Mouse (Mus musculus) olfactory bulb, adult 2 months (tissue): Measurements from ENCODE around the gene Hbb-bh1.

ENCODE experiments used
- CTCF ChIP-seq: fragments of 200-500 bp; IDR thresholded peaks from 2 replicates; pipeline ENCODE4 v1.5.1; 2012; ENCODE audit warnings: low read depth, mild to moderate bottlenecking, low read length, moderate library complexity; ENCODE audit not compliant: insufficient read depth
- POLR2A ChIP-seq: fragments of 200-500 bp; IDR thresholded peaks from 2 replicates; pipeline ENCODE4 v1.6.1; 2012; ENCODE audit warnings: mild to moderate bottlenecking, low read depth, low read length, moderate library complexity; ENCODE audit not compliant: insufficient read depth

DNA sequence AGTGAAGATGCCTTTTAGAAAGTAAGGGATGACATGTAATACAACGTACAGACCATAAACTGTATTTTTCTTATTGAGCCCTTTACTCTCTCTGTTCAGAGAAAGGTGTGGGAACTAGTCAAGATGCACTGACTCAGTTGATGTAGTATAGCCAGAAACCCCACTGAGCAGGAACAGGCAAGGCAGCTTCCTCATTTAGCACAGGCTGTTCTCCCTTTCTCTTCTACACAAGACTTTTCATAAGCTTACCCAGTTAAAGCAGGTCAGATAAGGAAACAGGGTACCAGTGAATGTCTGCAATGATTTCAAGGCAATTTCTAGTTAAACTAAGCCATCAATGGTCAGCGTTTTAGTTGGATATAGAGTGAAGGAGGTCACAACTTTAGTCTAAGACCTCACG, 18.6 kb upstream of the Hbb-bh1 start:
- TF ChIP-seq CTCF (no peak), POLR2A (no peak)
